Mouse (Mus musculus) MEL (cell line): ENCODE data around the gene Tchhl1. TPM values are rescaled to one million over a fixed set of nuclear protein-coding genes. Genes with fewer than 3 reads are reported as not detected.

Experiments used
- DNase-seq: peaks from one replicate; pipeline ENCODE4 v3.0.0; 2011; ENCODE audit warnings: low read depth, low spot score
- H3K27ac ChIP-seq: 2 replicates; pipeline ENCODE4 v1.5.1; 2012; ENCODE audit warnings: low read depth, mild to moderate bottlenecking, control low read depth, low read length, moderate library complexity; ENCODE audit not compliant: control insufficient read depth
- H3K27me3 ChIP-seq, 2 experiments: fragments of 150-350 bp in 1 of 2; sonication (generic) in 1 of 2; 2 replicates each; pipeline ENCODE4 v1.6.1; 2012; ENCODE audit warnings: low read length in 2 of 2, mild to moderate bottlenecking in 2 of 2, improper control_type of control experiment in 1 of 2, moderate library complexity in 1 of 2; ENCODE audit not compliant: insufficient read depth in 2 of 2, control insufficient read depth in 1 of 2
- H3K36me3 ChIP-seq, 2 experiments: 2 replicates each; pipeline ENCODE4 v1.6.1; 2012 to 2014; ENCODE audit warnings: low read length in 2 of 2, improper control_type of control experiment in 1 of 2, inconsistent platforms in 1 of 2, mild to moderate bottlenecking in 1 of 2; ENCODE audit not compliant: insufficient read depth in 2 of 2, control insufficient read depth in 1 of 2
- H3K4me1 ChIP-seq, 2 experiments: fragments of 150-350 bp in 1 of 2; sonication (generic) in 1 of 2; 2 replicates each; pipeline ENCODE4 v1.6.1; 2012; ENCODE audit warnings: low read length in 2 of 2, improper control_type of control experiment in 1 of 2, mild to moderate bottlenecking in 1 of 2; ENCODE audit not compliant: insufficient read depth in 2 of 2, control insufficient read depth in 1 of 2
- H3K4me3 ChIP-seq, 2 experiments: fragments of 150-350 bp in 1 of 2; sonication (generic) in 1 of 2; 2 replicates each; pipeline ENCODE4 v1.5.1; 2012; ENCODE audit warnings: low read depth in 2 of 2, low read length in 2 of 2, mild to moderate bottlenecking in 2 of 2, moderate library complexity in 2 of 2, control low read depth in 1 of 2, improper control_type of control experiment in 1 of 2; ENCODE audit not compliant: control insufficient read depth in 1 of 2, insufficient read depth in 1 of 2
- H3K79me2 ChIP-seq: 2 replicates; pipeline ENCODE4 v1.6.1; 2012; ENCODE audit warnings: mild to moderate bottlenecking, low read length, moderate library complexity; ENCODE audit not compliant: control insufficient read depth, poor library complexity, insufficient read depth
- H3K9ac ChIP-seq: 2 replicates; pipeline ENCODE4 v1.6.1; 2012; ENCODE audit warnings: low read depth, mild to moderate bottlenecking, control low read depth, low read length, moderate library complexity; ENCODE audit not compliant: control insufficient read depth, poor library complexity, severe bottlenecking
- H3K9me3 ChIP-seq: fragments of 150-350 bp; sonication (generic); replicated peaks from 2 replicates; pipeline ENCODE4 v1.6.1; 2012; ENCODE audit warnings: mild to moderate bottlenecking, low read length, improper control_type of control experiment, moderate library complexity; ENCODE audit not compliant: insufficient read depth
- BHLHE40 ChIP-seq: IDR thresholded peaks from 2 replicates; pipeline ENCODE4 v1.6.1; 2012; ENCODE audit warnings: low read depth, mild to moderate bottlenecking, inconsistent platforms, low read length, improper control_type of control experiment, borderline replicate concordance
- CHD2 ChIP-seq: IDR thresholded peaks from 2 replicates; pipeline ENCODE4 v1.6.1; 2011; ENCODE audit warnings: low read length, improper control_type of control experiment
- GABPA ChIP-seq: IDR thresholded peaks from 2 replicates; pipeline ENCODE4 v1.6.1; 2012; ENCODE audit warnings: low read depth, mild to moderate bottlenecking, inconsistent platforms, low read length, improper control_type of control experiment, moderate library complexity
- HCFC1 ChIP-seq: IDR thresholded peaks from 2 replicates; pipeline ENCODE4 v1.6.1; 2012; ENCODE audit warnings: low read depth, mild to moderate bottlenecking, inconsistent platforms, low read length, improper control_type of control experiment, moderate library complexity
- KAT2A ChIP-seq: conservative IDR thresholded peaks from 2 replicates; pipeline ENCODE4 v1.6.1; 2012; ENCODE audit warnings: low read depth, low read length, improper control_type of control experiment, inconsistent platforms
- MAFK ChIP-seq: IDR thresholded peaks from 2 replicates; pipeline ENCODE4 v1.6.1; 2011; ENCODE audit warnings: low read depth, mild to moderate bottlenecking, low read length, improper control_type of control experiment, borderline replicate concordance
- MXI1 ChIP-seq: IDR thresholded peaks from 2 replicates; pipeline ENCODE4 v1.6.1; 2011; ENCODE audit warnings: mild to moderate bottlenecking, low read depth, low read length, improper control_type of control experiment
- NELFE ChIP-seq: IDR thresholded peaks from 2 replicates; pipeline ENCODE4 v1.6.1; 2011; ENCODE audit warnings: low read depth, low read length, improper control_type of control experiment
- NRF1 ChIP-seq: IDR thresholded peaks from 2 replicates; pipeline ENCODE4 v1.6.1; 2014; ENCODE audit warnings: low read depth, mild to moderate bottlenecking, inconsistent platforms, low read length, improper control_type of control experiment, moderate library complexity; ENCODE audit not compliant: poor library complexity, insufficient read depth, severe bottlenecking
- SIN3A ChIP-seq: IDR thresholded peaks from 2 replicates; pipeline ENCODE4 v1.6.1; 2012; ENCODE audit warnings: low read length, improper control_type of control experiment, inconsistent platforms
- TCF12 ChIP-seq: IDR thresholded peaks from 2 replicates; pipeline ENCODE4 v1.6.1; 2014; ENCODE audit warnings: low read depth, mild to moderate bottlenecking, inconsistent platforms, low read length, improper control_type of control experiment, moderate library complexity
- USF1 ChIP-seq: IDR thresholded peaks from 2 replicates; pipeline ENCODE4 v1.6.1; 2014; ENCODE audit warnings: low read depth, mild to moderate bottlenecking, inconsistent platforms, low read length, improper control_type of control experiment, moderate library complexity
- ZMIZ1 ChIP-seq: IDR thresholded peaks from 2 replicates; pipeline ENCODE4 v1.6.1; 2012; ENCODE audit warnings: low read depth, mild to moderate bottlenecking, inconsistent platforms, low read length, improper control_type of control experiment, moderate library complexity
- polyA plus RNA-seq, 2 experiments: library from polyadenylated mRNA; stranded (reverse) in 1 of 2; unstranded in 1 of 2; fragments of >175 nt in 1 of 2; fragments of >200 nt in 1 of 2; gene quantifications; 2 replicates each; pipeline versions ENCODE4 v1.2.1 to v1.2.4; 2012; ENCODE audit warnings: low replicate concordance in 2 of 2, low read depth in 1 of 2; ENCODE audit not compliant: insufficient read length in 2 of 2, insufficient read depth in 1 of 2, missing spikeins in 1 of 2
- total RNA-seq: library from RNA; depleted of rRNA; stranded (reverse); fragments of 300-350 nt; gene quantifications from 2 replicates; pipeline ENCODE4 v1.2.3, GENCODE M21; 2012

The Tchhl1 gene
- total and polyA plus RNA-seq, 3 experiments, result not detected

GRCm38 (mm10) chr3:93511036-93511435 lies 42.5 kb downstream of the Tchhl1 start:
- Histone ChIP-seq H3K4me1 (no peaks in the 10 kb centered on the region; a peak in 1 of 4 replicates), H3K27ac (no peak overlapping the region), H3K9me3 (no peaks in the 10 kb centered on the region), H3K9ac (no peak overlapping the region), H3K79me2 (no peaks in the 10 kb centered on the region), H3K27me3 (peaks cover 0 to 6% of the 10 kb centered on the region in 2 experiments; a peak in 2 of 4 replicates), H3K36me3 (no peaks in the 10 kb centered on the region), H3K4me3 (no peak overlapping the region)
- DNase-seq, result no peak
- TF ChIP-seq MXI1 (no peak), CHD2 (no peak), BHLHE40 (no peak), NRF1 (no peak)

GRCm38 (mm10) chr3:93511801-93512200 lies 43.2 kb downstream of the Tchhl1 start:
- Histone ChIP-seq H3K9me3 (no peaks in the 10 kb centered on the region), H3K36me3 (no peaks in the 10 kb centered on the region), H3K79me2 (no peaks in the 10 kb centered on the region), H3K9ac (no peak overlapping the region), H3K4me3 (no peak overlapping the region), H3K27me3 (peaks cover 0 to 6% of the 10 kb centered on the region in 2 experiments; a peak in 1 of 4 replicates), H3K27ac (no peak overlapping the region), H3K4me1 (no peaks in the 10 kb centered on the region)
- no peak for DNase-seq
- TF ChIP-seq BHLHE40 (no peak), NRF1 (no peak), MAFK (no peak), USF1 (no peak), NELFE (no peak), HCFC1 (no peak), SIN3A (no peak), TCF12 (no peak)

GRCm38 (mm10) chr3:93512386-93513101 lies 44.0 kb downstream of the Tchhl1 start:
- Histone ChIP-seq H3K79me2 (no peaks in the 10 kb centered on the region), H3K4me3 (no peak overlapping the region), H3K27me3 (peaks cover 0 to 6% of the 10 kb centered on the region in 2 experiments; a peak in 1 of 4 replicates), H3K27ac (no peak overlapping the region), H3K4me1 (no peaks in the 10 kb centered on the region), H3K9me3 (no peaks in the 10 kb centered on the region), H3K9ac (no peak overlapping the region), H3K36me3 (no peaks in the 10 kb centered on the region)
- TF ChIP-seq GABPA, result no peak
- TF ChIP-seq KAT2A, result no peak
- no peak for TF ChIP-seq ZMIZ1
- no peak for DNase-seq
